Mouse (Mus musculus): Measurements from ENCODE around the gene Lyplal1. TPM values are rescaled to one million over a fixed set of nuclear protein-coding genes. Genes with fewer than 3 reads are reported as not detected.

Gene Lyplal1
- polyA plus RNA-seq (2012; fragmentation: generic; extraction: Trizol), result 1 to 10 TPM; 1.1 to 9.9 TPM

GRCm38 (mm10) chr1:186116701-186117488 lies at the start of gene Lyplal1:
Lyplal1 (minus strand) TSS chr1:186117310.

